Mouse (Mus musculus) brain, embryonic 14.5 days (tissue): ENCODE measurements around the gene Tex22.

Source experiments
- CTCF ChIP-seq: fragments of 200-500 bp; IDR thresholded peaks from 2 replicates; pipeline ENCODE4 v1.5.1; 2012; ENCODE audit warnings: inconsistent platforms, mild to moderate bottlenecking, moderate library complexity, borderline replicate concordance; ENCODE audit not compliant: insufficient read depth, insufficient read length; ENCODE audit errors: extremely low read depth
- POLR2A ChIP-seq: fragments of 200-500 bp; IDR thresholded peaks from 2 replicates; pipeline ENCODE4 v1.6.1; 2012; ENCODE audit warnings: mild to moderate bottlenecking, inconsistent platforms, borderline replicate concordance; ENCODE audit not compliant: poor library complexity, insufficient read depth, insufficient read length, severe bottlenecking; ENCODE audit errors: extremely low read depth

- TF ChIP-seq CTCF (no peak), POLR2A (no peak)
Observed at GRCm38 (mm10) chr12:113069389-113069788, 4.9 kb upstream of the Tex22 start.
